Mouse (Mus musculus): ENCODE data around the gene Poc1b. TPM values are rescaled to one million over a fixed set of nuclear protein-coding genes. Genes with fewer than 3 reads are reported as not detected.

Poc1b gene
- polyA plus RNA-seq, 1 experiment from 2014 or later, result 10.3 TPM

- Histone ChIP-seq H3K9ac (ENCODE audit: low read depth, low read length) (no peak overlapping the region), H3K4me1 (ENCODE audit: control insufficient read depth, insufficient read depth, low read length) (peaks cover 9% of the 10 kb centered on the region), H3K36me3 (ENCODE audit: control insufficient read depth, insufficient read depth, low read length) (no peaks in the 10 kb centered on the region), H3K27ac (ENCODE audit: low read depth, low read length) (0 out of 2 replicates have a peak overlapping the region, but pooled peaks have one; percentile 35), H3K27me3 (ENCODE audit: control insufficient read depth, insufficient read depth, low read length) (no peaks in the 10 kb centered on the region), H3K9me3 (replicated peaks; ENCODE audit: control insufficient read depth, low read length) (no peaks in the 10 kb centered on the region), H3K4me2 (no peak overlapping the region), H3K4me3 (ENCODE audit: low read depth, low read length) (no peak overlapping the region)
- WGBS (ENCODE audit: insufficient replicate concordance), result 71% methylated on average over 5 of the region's 5 CpGs
- no peak for ATAC-seq (replicated peaks; ENCODE audit: insufficient number of reproducible peaks, low FRiP score, low TSS enrichment)
Measured at GRCm38 (mm10) chr10:99200944-99201343, 94.1 kb downstream of the Poc1b start.

- Histone ChIP-seq H3K4me1 (ENCODE audit: control insufficient read depth, insufficient read depth, low read length) (peaks cover 9% of the 10 kb centered on the region), H3K4me2 (no peak overlapping the region), H3K36me3 (ENCODE audit: control insufficient read depth, insufficient read depth, low read length) (no peaks in the 10 kb centered on the region), H3K27ac (ENCODE audit: low read depth, low read length) (no peak overlapping the region), H3K9me3 (replicated peaks; ENCODE audit: control insufficient read depth, low read length) (no peaks in the 10 kb centered on the region), H3K9ac (ENCODE audit: low read depth, low read length) (no peak overlapping the region), H3K27me3 (ENCODE audit: control insufficient read depth, insufficient read depth, low read length) (no peaks in the 10 kb centered on the region), H3K4me3 (ENCODE audit: low read depth, low read length) (no peak overlapping the region)
- 9% methylated on average over 1 of the region's 1 CpGs for WGBS (ENCODE audit: insufficient replicate concordance)
- no peak for ATAC-seq (replicated peaks; ENCODE audit: insufficient number of reproducible peaks, low FRiP score, low TSS enrichment)
Measured at GRCm38 (mm10) chr10:99201786-99202185, 95.0 kb downstream of the Poc1b start.

DNA sequence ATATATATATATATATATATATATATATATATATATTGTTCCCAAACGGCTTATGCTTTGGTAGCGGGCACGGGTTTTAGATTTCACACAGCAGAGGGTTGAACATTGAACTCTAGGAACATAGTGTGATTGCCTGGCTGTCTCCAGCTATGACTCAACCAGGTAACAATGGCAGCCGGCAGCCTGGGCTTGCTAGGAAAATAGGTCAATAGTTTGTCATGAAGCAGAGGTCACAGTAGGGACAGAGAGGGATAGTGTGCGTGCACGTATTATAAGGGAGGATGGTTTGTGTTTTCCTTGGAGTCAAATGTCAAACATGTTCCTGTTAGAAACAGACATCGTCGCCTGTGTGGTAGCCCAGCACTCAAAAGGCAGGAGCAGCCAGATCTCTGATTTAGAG, 95.5 kb downstream of the Poc1b start:
- Histone ChIP-seq H3K36me3 (ENCODE audit: control insufficient read depth, insufficient read depth, low read length) (no peaks in the 10 kb centered on the region), H3K9ac (ENCODE audit: low read depth, low read length) (no peak overlapping the region), H3K4me1 (ENCODE audit: control insufficient read depth, insufficient read depth, low read length) (peaks cover 9% of the 10 kb centered on the region), H3K27ac (ENCODE audit: low read depth, low read length) (0 out of 2 replicates have a peak overlapping the region, but pooled peaks have one; percentile 29), H3K4me2 (no peak overlapping the region), H3K4me3 (ENCODE audit: low read depth, low read length) (no peak overlapping the region), H3K9me3 (replicated peaks; ENCODE audit: control insufficient read depth, low read length) (no peaks in the 10 kb centered on the region), H3K27me3 (ENCODE audit: control insufficient read depth, insufficient read depth, low read length) (no peaks in the 10 kb centered on the region)
- no peak for ATAC-seq (replicated peaks; ENCODE audit: insufficient number of reproducible peaks, low FRiP score, low TSS enrichment)
- 23% methylated on average over 8 of the region's 8 CpGs for WGBS (ENCODE audit: insufficient replicate concordance)

- peak overlapping the region; percentile 72 for H3K9ac ChIP-seq (ENCODE audit: low read depth, low read length)
- ATAC-seq (replicated peaks; ENCODE audit: insufficient number of reproducible peaks, low FRiP score, low TSS enrichment), result no peak
- H3K27me3 ChIP-seq (ENCODE audit: control insufficient read depth, insufficient read depth, low read length), result no peaks in the 10 kb centered on the region
- no peaks in the 10 kb centered on the region for H3K36me3 ChIP-seq (ENCODE audit: control insufficient read depth, insufficient read depth, low read length)
- 30% methylated on average over 5 of the region's 5 CpGs for WGBS (ENCODE audit: insufficient replicate concordance)
- peak overlapping the region; percentile 89 for H3K27ac ChIP-seq (ENCODE audit: low read depth, low read length)
- H3K4me1 ChIP-seq (ENCODE audit: control insufficient read depth, insufficient read depth, low read length), result peaks cover 7% of the 10 kb centered on the region
- peak overlapping the region; percentile 75 for H3K4me2 ChIP-seq
- H3K4me3 ChIP-seq (ENCODE audit: low read depth, low read length), result peak overlapping the region; percentile 38
- H3K9me3 ChIP-seq (replicated peaks; ENCODE audit: control insufficient read depth, low read length), result no peaks in the 10 kb centered on the region
Measured at GRCm38 (mm10) chr10:99203163-99203562, 96.3 kb downstream of the Poc1b start.

GRCm38 (mm10) chr10:99203577-99204487, 97.0 kb downstream of the Poc1b start:
- no peaks in the 10 kb centered on the region for H3K36me3 ChIP-seq (ENCODE audit: control insufficient read depth, insufficient read depth, low read length)
- H3K9me3 ChIP-seq (replicated peaks; ENCODE audit: control insufficient read depth, low read length), result no peaks in the 10 kb centered on the region
- H3K4me1 ChIP-seq (ENCODE audit: control insufficient read depth, insufficient read depth, low read length), result peaks cover 7% of the 10 kb centered on the region
- H3K27ac ChIP-seq (ENCODE audit: low read depth, low read length), result peak overlapping the region; percentile 89
- H3K27me3 ChIP-seq (ENCODE audit: control insufficient read depth, insufficient read depth, low read length), result no peaks in the 10 kb centered on the region
- ATAC-seq (replicated peaks; ENCODE audit: insufficient number of reproducible peaks, low FRiP score, low TSS enrichment), result peak; percentile 37; the same call in 1 of the 2 replicates
- H3K4me2 ChIP-seq, result peak overlapping the region; percentile 75
- WGBS (ENCODE audit: insufficient replicate concordance), result 2% methylated on average over 29 of the region's 29 CpGs
- peak overlapping the region; percentile 38 for H3K4me3 ChIP-seq (ENCODE audit: low read depth, low read length)
- peak overlapping the region; percentile 72 for H3K9ac ChIP-seq (ENCODE audit: low read depth, low read length)

- WGBS (ENCODE audit: insufficient replicate concordance), result 5% methylated on average over 11 of the region's 11 CpGs
Measured at GRCm38 (mm10) chr10:99204553-99204952, 97.7 kb downstream of the Poc1b start.

DNA sequence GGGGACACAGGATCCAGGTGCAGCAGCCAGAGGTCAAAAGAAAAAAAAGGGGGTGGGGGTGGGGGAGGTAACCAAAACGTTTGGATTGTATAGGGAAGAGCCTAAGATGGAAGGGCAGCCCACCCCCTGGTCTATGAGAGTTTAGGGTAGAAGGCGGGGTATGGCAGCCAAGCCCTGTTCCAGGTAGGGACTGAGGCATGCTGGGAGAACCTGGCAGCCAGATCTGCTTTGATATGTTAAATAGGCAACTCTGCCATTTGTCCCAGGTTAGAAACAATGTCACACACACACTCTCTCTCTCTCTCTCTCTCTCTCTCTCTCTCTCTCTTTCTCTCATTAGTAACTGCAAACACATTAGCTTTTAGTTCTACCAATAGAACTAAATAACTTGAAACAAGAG, 100.3 kb downstream of the Poc1b start:
- H3K27me3 ChIP-seq (ENCODE audit: control insufficient read depth, insufficient read depth, low read length), result no peaks in the 10 kb centered on the region
- peaks cover 7% of the 10 kb centered on the region for H3K4me1 ChIP-seq (ENCODE audit: control insufficient read depth, insufficient read depth, low read length)
- H3K4me3 ChIP-seq (ENCODE audit: low read depth, low read length), result no peak overlapping the region
- H3K9me3 ChIP-seq (replicated peaks; ENCODE audit: control insufficient read depth, low read length), result no peaks in the 10 kb centered on the region
- H3K27ac ChIP-seq (ENCODE audit: low read depth, low read length), result no peak overlapping the region
- H3K9ac ChIP-seq (ENCODE audit: low read depth, low read length), result no peak overlapping the region
- H3K36me3 ChIP-seq (ENCODE audit: control insufficient read depth, insufficient read depth, low read length), result no peaks in the 10 kb centered on the region
- WGBS (ENCODE audit: insufficient replicate concordance), result 48% methylated on average over 2 of the region's 2 CpGs
- H3K4me2 ChIP-seq, result no peak overlapping the region
- no peak for ATAC-seq (replicated peaks; ENCODE audit: insufficient number of reproducible peaks, low FRiP score, low TSS enrichment)

More at GRCm38 (mm10) chr10:99204553-99204952, 97.7 kb downstream of the Poc1b start:
- no peak for ATAC-seq (replicated peaks; ENCODE audit: insufficient number of reproducible peaks, low FRiP score, low TSS enrichment)
- H3K9ac ChIP-seq (ENCODE audit: low read depth, low read length), result peak overlapping the region; percentile 72
- H3K4me1 ChIP-seq (ENCODE audit: control insufficient read depth, insufficient read depth, low read length), result peaks cover 7% of the 10 kb centered on the region
- peak overlapping the region; percentile 75 for H3K4me2 ChIP-seq
- H3K9me3 ChIP-seq (replicated peaks; ENCODE audit: control insufficient read depth, low read length), result no peaks in the 10 kb centered on the region
- peak overlapping the region; percentile 89 for H3K27ac ChIP-seq (ENCODE audit: low read depth, low read length)
- H3K36me3 ChIP-seq (ENCODE audit: control insufficient read depth, insufficient read depth, low read length), result no peaks in the 10 kb centered on the region
- peak overlapping the region; percentile 38 for H3K4me3 ChIP-seq (ENCODE audit: low read depth, low read length)
- H3K27me3 ChIP-seq (ENCODE audit: control insufficient read depth, insufficient read depth, low read length), result no peaks in the 10 kb centered on the region

DNA sequence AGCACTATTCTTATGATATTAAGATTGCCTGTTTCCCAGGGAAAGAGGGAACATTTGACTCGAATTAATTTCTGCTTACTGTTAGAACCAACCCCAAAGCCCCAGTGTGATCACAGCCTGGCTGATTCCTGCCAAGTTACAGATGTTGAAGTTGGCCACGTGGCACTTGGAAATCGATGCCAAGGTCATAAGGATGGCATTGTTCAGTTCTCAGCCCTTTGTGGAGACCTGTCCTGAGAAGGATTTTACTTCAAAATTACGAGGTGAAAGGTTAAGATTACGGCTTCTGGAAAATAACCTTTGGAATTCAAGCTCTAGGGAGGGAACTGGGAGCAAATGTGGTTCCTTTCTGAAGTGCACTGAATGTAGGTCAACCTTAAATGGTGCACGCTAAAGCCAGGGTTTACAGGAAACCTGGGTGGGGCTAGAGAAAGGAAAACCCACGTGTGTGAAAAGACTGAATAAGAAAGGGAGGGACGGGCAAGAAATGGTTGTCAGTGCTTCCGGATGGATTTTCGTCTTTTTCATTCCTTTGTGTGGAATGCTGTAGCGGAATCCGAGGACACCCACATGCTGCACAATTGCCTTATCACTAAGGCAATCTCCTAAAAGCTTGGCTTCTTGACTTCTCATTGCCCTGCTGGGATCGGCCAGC, 102.4 kb downstream of the Poc1b start:
- no peak overlapping the region for H3K9ac ChIP-seq (ENCODE audit: low read depth, low read length)
- H3K27me3 ChIP-seq (ENCODE audit: control insufficient read depth, insufficient read depth, low read length), result no peaks in the 10 kb centered on the region
- ATAC-seq (replicated peaks; ENCODE audit: insufficient number of reproducible peaks, low FRiP score, low TSS enrichment), result no peak
- H3K27ac ChIP-seq (ENCODE audit: low read depth, low read length), result no peak overlapping the region
- H3K4me2 ChIP-seq, result no peak overlapping the region
- H3K9me3 ChIP-seq (replicated peaks; ENCODE audit: control insufficient read depth, low read length), result no peaks in the 10 kb centered on the region
- WGBS (ENCODE audit: insufficient replicate concordance), result 78% methylated on average over 13 of the region's 13 CpGs
- H3K4me3 ChIP-seq (ENCODE audit: low read depth, low read length), result no peak overlapping the region
- no peaks in the 10 kb centered on the region for H3K36me3 ChIP-seq (ENCODE audit: control insufficient read depth, insufficient read depth, low read length)
- H3K4me1 ChIP-seq (ENCODE audit: control insufficient read depth, insufficient read depth, low read length), result no peaks in the 10 kb centered on the region

Data from heart, embryonic 11.5 days (tissue).